Mouse (Mus musculus) neural tube, embryonic 11.5 days (tissue): ENCODE data around the gene Gpm6b. TPM values are rescaled to one million over a fixed set of nuclear protein-coding genes. Genes with fewer than 3 reads are reported as not detected.

Source experiments
- ATAC-seq: fragments of 200-750 bp; cut with Nextera tagmentation; 2 replicates; pipeline ENCODE4 v1.8.0; 2017; ENCODE audit warnings: moderate number of reproducible peaks, mild to moderate bottlenecking, moderate TSS enrichment, moderate library complexity; ENCODE audit not compliant: insufficient read depth, low FRiP score, low TSS enrichment
- DNase-seq: peaks from one replicate; pipeline ENCODE4 v3.0.0-alpha.2; 2015; ENCODE audit warnings: low spot score
- H3K27ac ChIP-seq: fragments of 300-500 bp; sonication (generic); 2 replicates; pipeline ENCODE4 v1.5.1; 2014; ENCODE audit warnings: low read depth, mild to moderate bottlenecking, low read length
- H3K27me3 ChIP-seq: fragments of 300-500 bp; sonication (generic); 2 replicates; pipeline ENCODE4 v1.6.1; 2014; ENCODE audit warnings: mild to moderate bottlenecking, low read length, mixed read lengths; ENCODE audit not compliant: control insufficient read depth, insufficient read depth
- H3K36me3 ChIP-seq: fragments of 300-500 bp; sonication (generic); 2 replicates; pipeline ENCODE4 v1.6.1; 2014; ENCODE audit warnings: mild to moderate bottlenecking, low read length, moderate library complexity, mixed read lengths; ENCODE audit not compliant: control insufficient read depth, insufficient read depth
- H3K4me1 ChIP-seq: fragments of 300-500 bp; sonication (generic); 2 replicates; pipeline ENCODE4 v1.6.1; 2014; ENCODE audit warnings: low read length, mixed read lengths; ENCODE audit not compliant: control insufficient read depth, insufficient read depth
- H3K4me2 ChIP-seq: fragments of 300-500 bp; sonication (generic); 2 replicates; pipeline ENCODE4 v1.6.1; 2014; ENCODE audit warnings: low read depth, mild to moderate bottlenecking, moderate library complexity
- H3K4me3 ChIP-seq: fragments of 300-500 bp; sonication (generic); 2 replicates; pipeline ENCODE4 v1.5.1; 2014; ENCODE audit warnings: low read depth, low read length
- H3K9ac ChIP-seq: fragments of 300-500 bp; sonication (generic); 2 replicates; pipeline ENCODE4 v1.6.1; 2014; ENCODE audit warnings: mild to moderate bottlenecking, low read length
- H3K9me3 ChIP-seq: fragments of 300-500 bp; sonication (generic); 2 replicates; pipeline ENCODE4 v1.6.1; 2016; ENCODE audit warnings: low read length; ENCODE audit not compliant: control insufficient read depth
- WGBS: fragments of 180-500 bp; shearing (Covaris S2); extraction: QIAGEN DNeasy Blood & Tissue Kit; methylation state at CpG from one replicate; pipeline ENCODE4 v1.1.7; 2014; 5-methylcytosine and 5-hydroxymethylcytosine counted together
- polyA plus RNA-seq: library from polyadenylated mRNA; unstranded; fragments of >200 nt; fragmentation: Nextera tagmentation; extraction: Ambion mirVana; gene quantifications from 2 replicates; pipeline ENCODE4 v1.2.1, GENCODE M21; 2014

Gpm6b gene
- polyA plus RNA-seq = 107 and 112 TPM in 2 replicates

- H3K27ac ChIP-seq = no peak within 1 kb of the TSS
- no peaks in the 10 kb centered on the region for H3K4me1 ChIP-seq
- H3K4me3 ChIP-seq = peak within 1 kb of the TSS; percentile 57
- H3K4me2 ChIP-seq = peak within 1 kb of the TSS; percentile 81
- H3K36me3 ChIP-seq = no peaks in the 10 kb centered on the region
- peak; percentile 60 for DNase-seq
- H3K9ac ChIP-seq = peak within 1 kb of the TSS; percentile 58
- H3K27me3 ChIP-seq = peaks cover 4% of the 10 kb centered on the region; the same call in 1 of the 2 replicates
- peak; percentile 84 for ATAC-seq
- no peaks in the 10 kb centered on the region for H3K9me3 ChIP-seq
- 12% methylated on average over 48 of the region's 63 CpGs for WGBS
Measured at GRCm38 (mm10) chrX:166238831-166239460, at the start of gene Gpm6b. Gene Gpm6b, plus strand, starts transcription at chrX:166238911.

- Histone ChIP-seq H3K4me2 (no peak overlapping the region), H3K9me3 (no peaks in the 10 kb centered on the region), H3K27ac (no peak overlapping the region), H3K4me1 (no peaks in the 10 kb centered on the region), H3K36me3 (no peaks in the 10 kb centered on the region), H3K27me3 (no peaks in the 10 kb centered on the region), H3K9ac (no peak overlapping the region), H3K4me3 (no peak overlapping the region)
- DNase-seq (no peak), ATAC-seq (no peak)
Measured at GRCm38 (mm10) chrX:166196327-166196726, 42.4 kb upstream of the Gpm6b start.

DNA sequence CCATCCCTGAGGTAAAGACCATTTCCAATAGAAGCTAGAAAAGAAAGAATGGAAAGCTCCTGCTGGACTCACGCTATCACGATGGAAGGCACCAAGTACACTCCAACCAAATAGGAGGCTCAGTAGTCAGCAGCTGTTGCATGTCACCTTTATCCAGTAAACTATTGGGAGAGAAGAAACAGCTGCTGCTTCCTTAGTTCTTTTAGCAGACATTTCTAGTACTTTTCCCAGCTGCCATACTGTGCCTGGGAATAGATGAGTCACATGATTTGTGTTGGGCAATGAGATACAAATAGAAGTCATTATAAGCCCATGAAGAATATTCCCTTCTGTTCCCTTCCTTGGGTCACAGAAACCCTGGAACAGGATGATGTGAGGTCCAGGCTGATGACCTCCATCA is 40.4 kb upstream of the Gpm6b start:
- Histone ChIP-seq H3K36me3 (no peaks in the 10 kb centered on the region), H3K9ac (no peak overlapping the region), H3K4me1 (no peaks in the 10 kb centered on the region), H3K27me3 (no peaks in the 10 kb centered on the region), H3K4me3 (no peak overlapping the region), H3K9me3 (no peaks in the 10 kb centered on the region), H3K27ac (no peak overlapping the region), H3K4me2 (no peak overlapping the region)
- 89% methylated on average over 2 of the region's 2 CpGs for WGBS
- ATAC-seq = no peak
- no peak for DNase-seq

DNA sequence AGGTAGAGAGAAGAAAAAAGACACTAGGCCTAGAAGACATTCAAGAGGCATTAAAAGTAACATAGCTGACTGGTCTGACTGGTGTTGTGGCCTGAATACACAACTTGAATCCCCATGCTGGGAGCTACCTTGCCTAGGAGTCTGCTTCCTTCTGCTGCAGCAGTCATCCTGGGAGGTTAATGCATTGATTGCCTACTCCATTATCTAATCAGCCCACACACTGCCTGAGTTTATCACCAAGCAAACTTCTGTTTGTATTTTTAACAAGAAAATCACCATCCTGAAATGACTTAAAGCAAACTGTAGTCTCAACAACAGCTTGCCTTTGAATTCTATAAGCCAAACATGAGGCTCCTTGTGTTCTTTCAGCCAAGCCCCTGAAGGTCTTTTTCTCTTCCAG is 38.9 kb upstream of the Gpm6b start:
- Histone ChIP-seq H3K9me3 (no peaks in the 10 kb centered on the region), H3K36me3 (no peaks in the 10 kb centered on the region), H3K4me3 (no peak overlapping the region), H3K27ac (no peak overlapping the region), H3K9ac (no peak overlapping the region), H3K4me1 (no peaks in the 10 kb centered on the region), H3K27me3 (no peaks in the 10 kb centered on the region), H3K4me2 (no peak overlapping the region)
- ATAC-seq = no peak
- no peak for DNase-seq

- DNase-seq (no peak), ATAC-seq (no peak)
- H3K27me3 ChIP-seq = no peaks in the 10 kb centered on the region
- no peak overlapping the region for H3K9ac ChIP-seq
- H3K27ac ChIP-seq = no peak overlapping the region
- H3K4me2 ChIP-seq = no peak overlapping the region
- no peaks in the 10 kb centered on the region for H3K4me1 ChIP-seq
- no peaks in the 10 kb centered on the region for H3K9me3 ChIP-seq
- no peaks in the 10 kb centered on the region for H3K36me3 ChIP-seq
- 90% methylated on average over 2 of the region's 2 CpGs for WGBS
- no peak overlapping the region for H3K4me3 ChIP-seq
Measured at GRCm38 (mm10) chrX:166214576-166214975, 24.1 kb upstream of the Gpm6b start.

DNA sequence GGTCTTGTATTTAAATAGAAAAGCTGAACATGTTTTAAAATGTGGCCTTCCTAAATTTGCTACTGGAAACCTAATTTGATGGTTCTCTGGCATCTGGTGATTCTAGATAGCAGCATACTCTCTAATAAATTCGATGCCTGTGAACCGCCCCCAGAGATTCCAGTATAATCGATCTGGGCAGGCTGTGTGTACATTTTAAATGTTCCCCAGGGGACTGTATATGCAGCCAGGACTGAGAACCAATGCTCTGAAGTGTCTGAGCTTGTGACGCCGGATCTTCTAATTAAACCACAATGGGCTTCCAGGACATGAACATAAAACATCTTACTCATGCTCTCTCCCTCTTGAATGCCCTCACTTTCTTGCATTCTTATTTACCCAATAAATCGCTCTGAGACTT is 22.5 kb upstream of the Gpm6b start:
- Histone ChIP-seq H3K27me3 (no peaks in the 10 kb centered on the region), H3K4me2 (no peak overlapping the region), H3K4me3 (no peak overlapping the region), H3K9ac (no peak overlapping the region), H3K27ac (no peak overlapping the region), H3K9me3 (no peaks in the 10 kb centered on the region), H3K36me3 (no peaks in the 10 kb centered on the region), H3K4me1 (no peaks in the 10 kb centered on the region)
- 77% methylated on average over 6 of the region's 6 CpGs for WGBS
- ATAC-seq (no peak), DNase-seq (no peak)

- DNase-seq (no peak), ATAC-seq (no peak)
- no peak overlapping the region for H3K4me3 ChIP-seq
- no peaks in the 10 kb centered on the region for H3K9me3 ChIP-seq
- no peaks in the 10 kb centered on the region for H3K27me3 ChIP-seq
- no peak overlapping the region for H3K27ac ChIP-seq
- H3K4me1 ChIP-seq = no peaks in the 10 kb centered on the region
- no peaks in the 10 kb centered on the region for H3K36me3 ChIP-seq
- 88% methylated on average over 8 of the region's 8 CpGs for WGBS
- H3K9ac ChIP-seq = no peak overlapping the region
- no peak overlapping the region for H3K4me2 ChIP-seq
Measured at GRCm38 (mm10) chrX:166216720-166217119, 22.0 kb upstream of the Gpm6b start.

DNA sequence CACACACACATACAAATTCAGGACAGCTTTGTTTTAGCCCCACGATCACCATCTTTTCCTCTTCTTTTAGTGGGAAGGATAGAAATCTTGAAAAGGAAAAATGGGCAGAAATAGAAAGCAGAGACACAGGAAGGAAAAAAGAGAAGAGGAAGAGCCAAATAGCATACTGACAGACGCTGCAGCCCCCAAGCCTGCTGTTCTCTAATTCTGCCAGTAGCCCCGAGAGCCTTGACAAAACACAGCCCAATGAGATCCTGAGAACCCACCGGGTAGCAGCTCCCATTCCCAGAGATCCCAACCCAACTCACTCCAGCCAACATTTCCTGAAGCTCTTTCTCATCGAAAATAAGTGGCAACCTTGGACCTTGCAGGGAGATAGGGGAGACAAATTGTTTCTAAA is 19.4 kb upstream of the Gpm6b start:
- H3K4me3 ChIP-seq = no peak overlapping the region
- 66% methylated on average over 5 of the region's 5 CpGs for WGBS
- no peak overlapping the region for H3K9ac ChIP-seq
- H3K4me1 ChIP-seq = no peaks in the 10 kb centered on the region
- H3K4me2 ChIP-seq = no peak overlapping the region
- H3K36me3 ChIP-seq = no peaks in the 10 kb centered on the region
- no peak overlapping the region for H3K27ac ChIP-seq
- no peak for DNase-seq
- ATAC-seq = no peak
- no peaks in the 10 kb centered on the region for H3K27me3 ChIP-seq
- no peaks in the 10 kb centered on the region for H3K9me3 ChIP-seq

- Histone ChIP-seq H3K9me3 (no peaks in the 10 kb centered on the region), H3K9ac (no peak overlapping the region), H3K4me3 (no peak overlapping the region), H3K27me3 (no peaks in the 10 kb centered on the region), H3K36me3 (no peaks in the 10 kb centered on the region), H3K4me2 (no peak overlapping the region), H3K4me1 (no peaks in the 10 kb centered on the region), H3K27ac (no peak overlapping the region)
- 84% methylated on average over 5 of the region's 5 CpGs for WGBS
- DNase-seq (no peak), ATAC-seq (no peak)
Measured at GRCm38 (mm10) chrX:166226856-166227255, 11.9 kb upstream of the Gpm6b start.
